Mouse (Mus musculus) megakaryocyte, adult 5-6 weeks (primary cell): ENCODE measurements at regions not wholly inside any gene's neighbourhood (a gene's known extent, or its start where the extent isn't known, plus 50 kb on each side); places are given as distances from the start of the nearest gene placed in this dataset.
"Not testable (repeated sequence)": the region's sequence is repeated elsewhere in the genome, so short reads cannot be mapped to it uniquely, and the experiment has no call there.

Experiments
- ATAC-seq: 2 replicates; pipeline ENCODE4 v1.8.0; 2016; ENCODE audit warnings: mild to moderate bottlenecking, inconsistent platforms; ENCODE audit not compliant: poor library complexity, severe bottlenecking

- peak; percentile 62 for ATAC-seq
Observed at GRCm38 (mm10) chr13:19300320-19301011, 95.1 kb downstream of the Stard3nl start.

DNA sequence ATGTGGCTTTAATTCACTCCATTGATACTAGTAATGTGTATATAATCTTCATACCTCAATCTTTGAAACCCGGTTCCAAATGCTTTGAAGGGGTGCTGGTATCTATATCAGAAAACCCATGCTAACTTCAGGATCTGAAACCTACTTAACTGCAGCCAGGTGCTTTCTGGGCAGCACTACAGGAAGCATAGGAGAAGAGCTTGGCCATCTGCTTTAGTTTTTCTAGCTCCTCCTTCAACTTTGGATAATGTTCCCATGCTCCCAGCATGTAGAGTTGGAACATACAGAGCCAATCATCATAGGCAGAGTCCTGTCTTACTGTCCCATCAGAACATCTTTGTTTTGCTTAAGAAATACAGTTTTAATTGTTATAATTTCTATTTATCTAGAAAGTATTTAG is 99.3 kb downstream of the Stard3nl start:
- ATAC-seq: no peak

- no peak for ATAC-seq
Observed at GRCm38 (mm10) chr13:19293041-19293440, 102.6 kb downstream of the Stard3nl start.

- no peak for ATAC-seq
Observed at GRCm38 (mm10) chr13:19283161-19283560, 112.4 kb downstream of the Stard3nl start.

DNA sequence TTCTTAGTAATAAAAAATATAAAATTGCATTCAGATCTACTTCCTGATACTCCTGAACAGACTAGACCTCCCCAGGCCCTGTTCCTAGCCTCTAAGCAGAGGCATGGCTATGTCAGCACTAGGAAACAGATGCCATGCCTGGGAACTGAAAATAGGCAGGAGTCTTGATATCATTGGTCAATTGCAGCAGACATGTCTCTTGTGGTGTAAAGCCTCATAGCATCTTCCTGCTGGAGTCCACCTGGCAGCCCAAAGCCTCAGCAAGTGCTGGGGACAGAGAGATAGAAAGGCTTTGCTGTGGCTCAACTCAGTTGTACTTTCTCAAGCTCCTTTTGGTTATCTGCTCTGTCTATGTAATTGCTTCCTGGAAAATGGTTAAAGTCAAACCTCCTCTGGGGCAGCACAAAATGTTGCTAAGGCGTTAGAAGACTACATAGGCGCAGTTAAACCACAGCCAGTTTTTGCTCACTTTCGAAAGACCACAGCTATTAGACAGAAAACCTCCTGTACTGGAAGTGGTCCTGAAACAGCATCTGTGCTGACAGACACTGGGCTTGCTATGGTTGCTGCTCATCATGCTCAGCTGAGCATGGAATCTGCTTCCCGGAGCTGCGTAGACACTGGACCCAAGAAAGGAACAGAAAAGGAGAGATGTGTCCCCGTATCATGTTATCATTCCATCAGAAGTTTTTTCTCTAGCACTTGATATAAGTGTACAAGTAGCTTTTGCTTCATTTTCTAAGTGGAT is 122.9 kb downstream of the Stard3nl start:
- peak; percentile 64 for ATAC-seq

DNA sequence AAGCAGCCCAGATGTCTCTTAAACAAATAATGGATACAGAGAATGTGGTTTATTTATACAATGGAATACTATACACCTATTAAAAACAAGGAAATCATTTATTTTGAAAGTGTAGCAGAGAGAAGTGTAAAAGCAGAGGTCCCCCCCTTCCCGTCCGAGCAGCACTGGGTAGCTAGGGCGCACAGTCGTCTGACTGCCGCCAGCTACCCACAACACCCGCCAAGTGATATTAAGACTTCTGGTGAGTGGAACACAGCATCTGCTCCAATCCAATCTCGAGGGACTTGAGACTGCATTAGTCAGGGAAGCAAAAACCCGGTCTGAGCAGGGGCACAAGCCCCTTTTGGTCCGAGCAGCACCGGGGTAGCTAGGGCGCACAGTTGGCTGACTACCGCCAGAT is 130.6 kb downstream of the Stard3nl start:
- not testable (repeated sequence) for ATAC-seq

DNA sequence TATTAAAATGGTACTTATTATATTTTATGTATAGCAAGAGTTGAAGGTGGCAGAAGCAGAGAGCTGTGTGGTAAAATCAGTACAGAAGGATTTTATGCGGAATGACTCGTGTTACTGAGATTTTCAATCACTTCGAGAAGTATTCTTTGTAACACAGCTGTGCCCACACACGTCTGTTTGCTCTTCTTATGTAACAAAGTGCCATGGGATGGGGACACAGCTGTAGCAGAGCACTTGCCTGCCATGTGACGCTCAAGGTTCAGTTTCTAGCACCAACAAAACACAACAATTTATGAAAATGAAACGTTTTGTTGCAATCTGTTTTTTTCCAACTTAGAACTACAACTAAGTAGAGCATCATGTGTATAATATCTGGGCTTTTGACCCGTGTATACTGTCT is 149.0 kb downstream of the Stard3nl start:
- not testable (repeated sequence) for ATAC-seq

DNA sequence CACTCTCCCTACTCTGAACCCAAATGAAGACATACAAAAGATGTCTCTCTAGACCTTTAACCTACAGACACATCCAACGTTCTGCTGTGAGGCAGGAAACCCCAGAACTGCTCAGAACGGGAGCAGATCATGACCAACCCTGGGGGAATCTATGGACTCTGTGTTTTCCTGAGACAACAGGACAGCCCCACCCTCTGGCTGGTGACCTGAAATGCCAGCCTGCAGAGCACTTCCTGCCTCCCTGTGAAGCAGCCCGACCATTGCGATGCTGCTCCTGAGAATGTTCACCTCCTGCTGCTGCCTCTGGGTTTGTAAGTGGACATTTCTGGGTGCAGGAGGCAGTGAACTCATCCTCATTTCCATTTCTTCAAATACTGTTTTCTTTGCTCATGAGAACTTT is 153.0 kb downstream of the Stard3nl start:
- ATAC-seq: not testable (repeated sequence)

- peak; percentile 68 for ATAC-seq
Observed at GRCm38 (mm10) chr13:19236340-19236739, 159.3 kb downstream of the Stard3nl start.

- peak; percentile 59 for ATAC-seq
Observed at GRCm38 (mm10) chr13:19234700-19235374, 160.8 kb downstream of the Stard3nl start.

GRCm38 (mm10) chr13:19220004-19220403 is 175.6 kb downstream of the Stard3nl start:
- ATAC-seq: peak; percentile 73

- peak; percentile 71 for ATAC-seq
Observed at GRCm38 (mm10) chr13:19219383-19219991, 176.1 kb downstream of the Stard3nl start.

DNA sequence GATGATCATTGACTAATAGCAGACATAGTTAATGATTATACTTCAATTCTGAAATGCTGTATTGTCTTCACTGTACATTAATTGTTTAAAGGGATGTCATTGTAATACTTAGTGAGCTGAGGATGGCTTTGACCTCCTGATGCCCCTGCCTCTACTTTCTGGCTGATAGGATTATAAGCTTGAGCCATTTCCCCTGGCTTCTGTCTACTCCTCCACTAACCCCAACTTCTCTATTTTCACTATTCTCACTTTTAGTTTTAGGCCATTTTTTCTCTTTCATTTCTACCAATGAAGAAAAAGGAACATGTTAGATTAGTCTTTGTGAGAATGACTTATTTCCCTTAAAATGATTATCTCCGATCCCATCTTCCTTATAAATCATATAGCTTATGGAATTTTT is 190.9 kb downstream of the Stard3nl start:
- peak; percentile 72 for ATAC-seq

GRCm38 (mm10) chr13:19202320-19202719 is 193.3 kb downstream of the Stard3nl start:
- ATAC-seq: not testable (repeated sequence)
